Comparison of ENCODE assay signal across 8 mouse cellular contexts in the genomic region with DNA sequence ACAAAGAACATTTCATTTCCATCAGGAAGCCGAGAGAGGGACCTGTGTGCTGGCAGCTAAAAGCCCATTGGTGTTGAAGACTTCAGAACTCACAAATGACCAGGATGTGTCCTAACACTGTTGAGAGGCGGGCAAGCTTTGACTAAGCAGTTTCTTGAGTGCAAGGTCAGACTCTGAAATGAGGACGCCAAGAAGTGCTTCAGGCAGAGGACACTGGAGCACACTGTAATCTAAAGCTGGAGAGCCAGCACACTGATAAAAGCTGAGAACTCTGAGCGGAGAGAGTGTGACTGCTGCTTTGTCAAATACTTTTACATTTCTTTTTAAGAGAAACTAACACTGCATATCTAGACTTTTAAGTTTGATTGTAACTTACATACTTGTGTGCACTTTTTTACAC.
DNase-seq lines count a peak whose midpoint lies in the region; ATAC-seq and TF ChIP-seq lines count a peak whose summit lies in the region.

No protein-coding gene starts in this region.

- peak; percentile 8; the same call in 1 of the 2 replicates for TF ChIP-seq CTCF in lung, postnatal 0 days (IDR thresholded peaks at IDR 0.05)

- no peaks in the 10 kb centered on the region for H3K9me3 ChIP-seq in lung, postnatal 0 days (ENCODE audit: low read length)

- H3K27me3 ChIP-seq in lung, postnatal 0 days (replicated peaks; ENCODE audit: insufficient read depth, low read length) = no peaks in the 10 kb centered on the region

- peak; percentile 1 to 8; a peak in 1 of 4 replicates for ATAC-seq in hematopoietic stem cell, adult 5-6 weeks (replicated peaks in 1 of 2; ENCODE audit: insufficient read depth in 1 of 2, low FRiP score in 2 of 2, low TSS enrichment in 1 of 2, low read depth in 1 of 2, poor library complexity in 2 of 2, severe bottlenecking in 2 of 2)
- peak; percentile 86 for ATAC-seq in lung, postnatal 0 days

- no peak overlapping the region; the same call in 1 of the 2 replicates for H3K9ac ChIP-seq in lung, postnatal 0 days (replicated peaks; ENCODE audit: low read depth)

- WGBS in lung, postnatal 0 days = 3% methylated on average over 4 of the region's 4 CpGs

- H3K4me2 ChIP-seq in lung, postnatal 0 days (replicated peaks; ENCODE audit: low read depth, low read length) = peak overlapping the region; percentile 35

- peaks cover 6% of the 10 kb centered on the region; the same call in 1 of the 2 replicates for H3K4me1 ChIP-seq in lung, postnatal 0 days (ENCODE audit: insufficient read depth, low read depth, low read length)

- H3K27ac ChIP-seq in lung, postnatal 0 days (ENCODE audit: low read length) = peak overlapping the region; percentile 88

- no peak for TF ChIP-seq EP300 in lung, postnatal 0 days (IDR thresholded peaks at IDR 0.05)

- H3K4me3 ChIP-seq in lung, postnatal 0 days (ENCODE audit: low read depth, low read length) = no peak overlapping the region

- DNase-seq in B cell, adult 2 months = peak; percentile 32 to 51
- peak; percentile 12 for DNase-seq in adrenal gland, adult 8-10 months
- peak; percentile 80 for DNase-seq in lung, postnatal 0 days (ENCODE audit: low spot score)
- DNase-seq in yolk sac, embryonic 10.5 days (ENCODE audit: low spot score) = no peak
- DNase-seq in cerebellum, adult 9-10 months = no peak
- no peak for DNase-seq in right cerebral cortex, postnatal 14 days
- no peak for DNase-seq in urinary bladder, postnatal 25 days (ENCODE audit: low spot score)

- no peaks in the 10 kb centered on the region for H3K36me3 ChIP-seq in lung, postnatal 0 days (ENCODE audit: insufficient read depth, low read length)

Comparison
In these comparisons a context has a peak if more than half of its experiments do, and no peak if none do; other contexts are left out.
1. DNase-seq: peak in B cell, adult 2 months (2 of 2), adrenal gland, adult 8-10 months (single experiment) and lung, postnatal 0 days (single experiment); none in yolk sac, embryonic 10.5 days (single experiment), cerebellum, adult 9-10 months (single experiment), right cerebral cortex, postnatal 14 days (single experiment) and urinary bladder, postnatal 25 days (single experiment).